Mouse (Mus musculus) CH12.LX (cell line): ENCODE results near the gene Trim80. TPM values are rescaled to one million over a fixed set of nuclear protein-coding genes. Genes with fewer than 3 reads are reported as not detected.
"Not testable (repeated sequence)": the region's sequence is repeated elsewhere in the genome, so short reads cannot be mapped to it uniquely, and the experiment has no call there.

Source experiments
- DNase-seq: peaks from one replicate; pipeline ENCODE4 v3.0.0-alpha.2; 2013; ENCODE audit errors: extremely low read depth
- H3K27ac ChIP-seq: 2 replicates; pipeline ENCODE4 v1.5.1; 2012; ENCODE audit warnings: low read depth, mild to moderate bottlenecking, control low read depth, moderate library complexity; ENCODE audit not compliant: insufficient read depth
- H3K27me3 ChIP-seq: replicated peaks from 2 replicates; pipeline ENCODE3; 2012; ENCODE audit warnings: inconsistent platforms
- H3K36me3 ChIP-seq, 2 experiments: replicated peaks in 1 of 2; 2 replicates each; pipeline versions ENCODE3 to v1.6.1; 2012; ENCODE audit warnings: inconsistent platforms in 1 of 2, low read length in 1 of 2, mild to moderate bottlenecking in 1 of 2, mixed read lengths in 1 of 2, moderate library complexity in 1 of 2; ENCODE audit not compliant: control insufficient read depth in 1 of 2, insufficient read depth in 1 of 2
- H3K4me1 ChIP-seq, 2 experiments: 2 replicates each; pipeline ENCODE4 v1.6.1; 2012; ENCODE audit warnings: inconsistent platforms in 1 of 2, moderate library complexity in 1 of 2; ENCODE audit not compliant: insufficient read depth in 2 of 2, control insufficient read depth in 1 of 2
- H3K4me2 ChIP-seq: 2 replicates; pipeline ENCODE4 v1.6.1; 2012; ENCODE audit warnings: low read depth, mild to moderate bottlenecking, control low read depth; ENCODE audit not compliant: poor library complexity, insufficient read depth, severe bottlenecking
- H3K4me3 ChIP-seq, 3 experiments: fragments of 150-350 bp in 1 of 3; sonication (generic) in 1 of 3; replicated peaks in 1 of 3; 2 replicates each; pipeline versions ENCODE3 to v1.5.1; 2011 to 2012; ENCODE audit warnings: low read depth in 2 of 3, low read length in 2 of 3, mild to moderate bottlenecking in 2 of 3, moderate library complexity in 2 of 3, control low read depth in 1 of 3, improper control_type of control experiment in 1 of 3, inconsistent platforms in 1 of 3, mixed read lengths in 1 of 3; ENCODE audit not compliant: poor library complexity in 1 of 3
- H3K79me2 ChIP-seq: replicated peaks from 2 replicates; pipeline ENCODE4 v1.6.1; 2012; ENCODE audit warnings: mild to moderate bottlenecking, moderate library complexity; ENCODE audit not compliant: control insufficient read depth, poor library complexity, insufficient read depth, severe bottlenecking; ENCODE audit errors: extremely low read depth
- H3K9ac ChIP-seq: 2 replicates; pipeline ENCODE4 v1.6.1; 2012; ENCODE audit warnings: low read depth, mild to moderate bottlenecking, control low read depth, moderate library complexity; ENCODE audit not compliant: insufficient read depth
- H3K9me3 ChIP-seq: replicated peaks from 2 replicates; pipeline ENCODE3; 2012; ENCODE audit warnings: low read length, inconsistent platforms, mixed read lengths
- BHLHE40 ChIP-seq: IDR thresholded peaks from 2 replicates; pipeline ENCODE4 v1.6.1; 2011; ENCODE audit warnings: mild to moderate bottlenecking, low read depth, low read length, improper control_type of control experiment
- CHD1 ChIP-seq: IDR thresholded peaks from 2 replicates; pipeline ENCODE4 v1.6.1; 2012; ENCODE audit warnings: low read depth, low read length, improper control_type of control experiment, inconsistent platforms
- CHD2 ChIP-seq: IDR thresholded peaks from 2 replicates; pipeline ENCODE4 v1.6.1; 2011; ENCODE audit warnings: low read length, improper control_type of control experiment
- E2F4 ChIP-seq: IDR thresholded peaks from 2 replicates; pipeline ENCODE4 v1.6.1; 2011; ENCODE audit warnings: low read depth, low read length, improper control_type of control experiment; ENCODE audit not compliant: insufficient replicate concordance
- ELF1 ChIP-seq: IDR thresholded peaks from 2 replicates; pipeline ENCODE4 v1.6.1; 2014; ENCODE audit warnings: low read depth, mild to moderate bottlenecking, inconsistent platforms, low read length, improper control_type of control experiment
- ETS1 ChIP-seq: conservative IDR thresholded peaks from 2 replicates; pipeline ENCODE4 v1.6.1; 2012; ENCODE audit warnings: low read depth, mild to moderate bottlenecking, inconsistent platforms, low read length, improper control_type of control experiment, moderate library complexity
- GABPA ChIP-seq: IDR thresholded peaks from 2 replicates; pipeline ENCODE4 v1.6.1; 2012; ENCODE audit warnings: low read depth, low read length, improper control_type of control experiment, inconsistent platforms; ENCODE audit not compliant: insufficient replicate concordance
- HCFC1 ChIP-seq: IDR thresholded peaks from 2 replicates; pipeline ENCODE4 v1.6.1; 2012; ENCODE audit warnings: low read depth, mild to moderate bottlenecking, inconsistent platforms, low read length, improper control_type of control experiment
- IRF4 ChIP-seq: IDR thresholded peaks from 2 replicates; pipeline ENCODE4 v1.6.1; 2014; ENCODE audit warnings: low read depth, mild to moderate bottlenecking, inconsistent platforms, low read length, improper control_type of control experiment
- JUN ChIP-seq: IDR thresholded peaks from 2 replicates; pipeline ENCODE4 v1.6.1; 2011; ENCODE audit warnings: low read depth, mild to moderate bottlenecking, low read length, improper control_type of control experiment, moderate library complexity; ENCODE audit not compliant: insufficient read depth
- JUND ChIP-seq: conservative IDR thresholded peaks from 2 replicates; pipeline ENCODE4 v1.6.1; 2011; ENCODE audit warnings: low read depth, low read length, improper control_type of control experiment
- MAZ ChIP-seq: IDR thresholded peaks from 2 replicates; pipeline ENCODE4 v1.6.1; 2012; ENCODE audit warnings: low read depth, mild to moderate bottlenecking, inconsistent platforms, low read length, improper control_type of control experiment, moderate library complexity
- MEF2A ChIP-seq: IDR thresholded peaks from 2 replicates; pipeline ENCODE4 v1.6.1; 2014; ENCODE audit warnings: low read depth, mild to moderate bottlenecking, inconsistent platforms, low read length, improper control_type of control experiment, borderline replicate concordance
- MXI1 ChIP-seq: IDR thresholded peaks from 2 replicates; pipeline ENCODE4 v1.6.1; 2011; ENCODE audit warnings: mild to moderate bottlenecking, low read depth, low read length, improper control_type of control experiment
- MYC ChIP-seq: IDR thresholded peaks from 2 replicates; pipeline ENCODE4 v1.6.1; 2011; ENCODE audit warnings: low read depth, mild to moderate bottlenecking, improper control_type of control experiment, low read length
- NELFE ChIP-seq: IDR thresholded peaks from 2 replicates; pipeline ENCODE4 v1.6.1; 2011; ENCODE audit warnings: low read depth, low read length, improper control_type of control experiment
- NRF1 ChIP-seq: IDR thresholded peaks from 2 replicates; pipeline ENCODE4 v1.6.1; 2014; ENCODE audit warnings: low read depth, mild to moderate bottlenecking, inconsistent platforms, low read length, improper control_type of control experiment, moderate library complexity
- PAX5 ChIP-seq: IDR thresholded peaks from 2 replicates; pipeline ENCODE4 v1.6.1; 2012; ENCODE audit warnings: low read length, inconsistent platforms, mixed read lengths
- POLR2A ChIP-seq: IDR thresholded peaks from 2 replicates; pipeline ENCODE4 v1.6.1; 2011; ENCODE audit warnings: low read depth, mild to moderate bottlenecking, improper control_type of control experiment, low read length
- SMC3 ChIP-seq: IDR thresholded peaks from 2 replicates; pipeline ENCODE4 v1.6.1; 2011; ENCODE audit warnings: low read depth, low read length, improper control_type of control experiment
- TBP ChIP-seq: conservative IDR thresholded peaks from 2 replicates; pipeline ENCODE4 v1.6.1; 2011; ENCODE audit warnings: low read depth, low read length, improper control_type of control experiment
- USF2 ChIP-seq: conservative IDR thresholded peaks from 2 replicates; pipeline ENCODE4 v1.6.1; 2011; ENCODE audit warnings: low read depth, low read length, improper control_type of control experiment
- ZC3H11A ChIP-seq: IDR thresholded peaks from 2 replicates; pipeline ENCODE4 v1.6.1; 2012; ENCODE audit warnings: low read depth, mild to moderate bottlenecking, inconsistent platforms, low read length, improper control_type of control experiment
- ZNF384 ChIP-seq: IDR thresholded peaks from 2 replicates; pipeline ENCODE4 v1.6.1; 2012; ENCODE audit warnings: low read depth, low read length, improper control_type of control experiment, inconsistent platforms
- dilution Hi-C: fragments of 300-500 bp; cut with MboI; formaldehyde crosslinking; loops from 2 replicates; pipeline ENCODE4 v1.14.3; 2020; ENCODE audit warnings: low sequenced_read_pairs; ENCODE audit not compliant: extremely low pct_unique_long_range_greater_than_20kb, extremely low pct_ligation_motif_present
- in situ Hi-C: fragments of 300-500 bp; cut with MboI; formaldehyde crosslinking; loops from 3 replicates; pipeline ENCODE4 v1.14.3; 2019; ENCODE audit warnings: low sequenced_read_pairs, low pct_ligation_motif_present, low pct_unique_long_range_greater_than_20kb, mixed read lengths
- polyA plus RNA-seq: library from polyadenylated mRNA; unstranded; fragments of >175 nt; gene quantifications from 2 replicates; pipeline ENCODE4 v1.2.1, GENCODE M21; 2012; ENCODE audit warnings: low read depth; ENCODE audit not compliant: insufficient read length
- total RNA-seq, 2 experiments: library from RNA; depleted of rRNA; stranded (reverse); fragments of 300-350 nt in 1 of 2; fragments of >200 nt in 1 of 2; gene quantifications; 2 replicates each; pipeline ENCODE4 v1.2.3; 2012 to 2014

Gene Trim80
- total and polyA plus RNA-seq, 3 experiments = not detected

DNA sequence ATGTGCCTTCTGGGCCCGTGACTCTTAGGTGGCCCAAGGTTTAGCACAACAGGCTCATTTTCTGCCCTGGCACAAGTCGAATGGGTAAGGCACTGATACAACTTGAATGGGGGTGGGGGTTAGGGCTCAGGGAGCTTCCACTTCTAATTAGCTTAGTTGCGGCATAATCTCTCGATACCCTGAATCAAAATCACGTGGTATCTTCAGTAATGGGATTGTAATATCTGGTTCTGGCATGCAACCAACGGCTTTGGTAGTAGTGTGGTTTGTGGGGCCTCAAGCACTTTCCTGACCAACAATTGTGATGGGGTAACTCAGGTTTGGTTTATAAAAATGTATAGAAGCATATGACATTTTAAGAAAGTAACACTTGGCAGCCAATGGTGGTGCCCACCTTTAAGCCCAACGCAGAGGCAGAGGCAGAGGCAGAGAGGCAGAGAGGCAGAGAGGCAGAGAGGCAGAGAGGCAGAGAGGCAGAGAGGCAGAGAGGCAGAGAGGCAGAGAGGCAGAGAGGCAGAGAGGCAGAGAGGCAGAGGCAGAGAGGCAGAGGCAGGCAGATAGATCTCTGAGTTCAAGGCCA is 12.0 kb downstream of the Trim80 start:
- Histone ChIP-seq H3K27ac (no peak overlapping the region), H3K9ac (no peak overlapping the region), H3K4me1 (peaks cover 6 to 29% of the 10 kb centered on the region in 2 experiments), H3K4me3 (no peak overlapping the region), H3K27me3 (peaks cover 40% of the 10 kb centered on the region), H3K9me3 (peaks cover 20% of the 10 kb centered on the region), H3K4me2 (no peak overlapping the region), H3K79me2 (no peaks in the 10 kb centered on the region), H3K36me3 (no peaks in the 10 kb centered on the region)
- DNase-seq = no peak
- TF ChIP-seq ZNF384 (no peak), E2F4 (no peak), HCFC1 (no peak), TBP (no peak), USF2 (no peak), NRF1 (no peak), PAX5 (no peak), IRF4 (no peak), CHD2 (no peak), BHLHE40 (no peak), POLR2A (no peak), ETS1 (no peak), NELFE (no peak), SMC3 (no peak), MEF2A (no peak)
- dilution Hi-C loops (no loop called here), in situ Hi-C loops (no loop called here)

DNA sequence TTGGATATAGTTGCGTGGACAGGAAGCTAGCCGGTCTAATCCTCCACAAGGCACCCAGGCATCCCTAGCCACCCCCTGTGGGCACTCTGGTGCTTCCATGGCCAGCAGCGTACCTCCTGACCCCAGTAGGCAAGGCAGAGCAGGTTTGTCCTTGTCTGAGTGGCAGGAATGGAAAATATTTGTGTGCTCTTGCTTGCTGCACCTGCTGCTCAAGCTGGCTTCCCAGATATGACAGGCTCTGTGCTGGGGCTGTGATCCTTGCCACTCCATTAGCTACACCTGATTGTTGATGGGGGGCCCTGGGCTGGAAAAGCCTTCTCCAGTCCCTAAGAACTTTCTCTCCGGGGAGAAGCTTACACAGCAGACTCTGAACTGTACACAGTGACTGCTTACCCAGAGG is 13.0 kb downstream of the Trim80 start:
- no peak overlapping the region for H3K27ac ChIP-seq
- H3K27me3 ChIP-seq = peaks cover 31% of the 10 kb centered on the region
- H3K36me3 ChIP-seq = no peaks in the 10 kb centered on the region
- TF ChIP-seq MXI1 (no peak), IRF4 (no peak), MYC (no peak), JUN (no peak), GABPA (no peak), JUND (no peak), ELF1 (no peak), SMC3 (no peak), CHD1 (no peak), ZC3H11A (no peak), MAZ (no peak)
- no peak for DNase-seq
- no peak overlapping the region for H3K9ac ChIP-seq
- H3K4me2 ChIP-seq = no peak overlapping the region
- H3K4me3 ChIP-seq = no peak overlapping the region
- H3K79me2 ChIP-seq = no peaks in the 10 kb centered on the region
- dilution Hi-C loops = no loop called here
- in situ Hi-C loops = no loop called here
- H3K9me3 ChIP-seq = peaks cover 20% of the 10 kb centered on the region
- H3K4me1 ChIP-seq = peaks cover 5 to 31% of the 10 kb centered on the region in 2 experiments; a peak in 3 of 4 replicates

DNA sequence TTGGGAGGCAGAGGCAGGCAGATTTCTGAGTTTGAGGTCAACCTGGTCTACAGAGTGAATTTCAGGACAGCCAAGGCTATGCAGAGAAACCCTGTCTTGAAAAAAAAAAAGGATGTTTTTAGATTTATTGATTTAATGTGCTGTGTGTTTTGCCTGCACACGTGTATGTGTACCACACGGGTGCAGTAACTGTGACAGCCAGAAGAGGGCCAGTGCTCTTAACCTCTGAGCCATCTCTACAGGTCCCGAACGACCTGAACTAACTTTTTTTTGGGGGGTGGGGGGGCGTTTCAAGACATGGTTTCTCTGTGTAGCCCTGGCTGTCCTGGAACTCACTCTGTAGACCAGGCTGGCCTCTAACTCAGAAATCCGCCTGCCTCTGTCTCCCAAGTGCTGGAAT is 14.5 kb downstream of the Trim80 start:
- dilution Hi-C loops, H3K36me3 ChIP-seq, H3K4me3 ChIP-seq, H3K27ac ChIP-seq, DNase-seq, H3K79me2 ChIP-seq, in situ Hi-C loops, H3K9ac ChIP-seq, H3K4me2 ChIP-seq: not testable (repeated sequence)
- Histone ChIP-seq H3K27me3 (peaks cover 19% of the 10 kb centered on the region), H3K9me3 (peaks cover 20% of the 10 kb centered on the region), H3K4me1 (peaks cover 5 to 24% of the 10 kb centered on the region in 2 experiments; a peak in 3 of 4 replicates)
